Mouse (Mus musculus) cerebellum, postnatal 36 days (tissue): Measurements from ENCODE around the gene Rabggtb.
"Not testable (repeated sequence)": the region's sequence is repeated elsewhere in the genome, so short reads cannot be mapped to it uniquely, and the experiment has no call there.

Source experiments
- DNase-seq, 2 experiments: peaks; one replicate each; pipeline ENCODE4 v3.0.0; 2021 to 2022; ENCODE audit warnings: mixed read lengths in 2 of 2

Rabggtb gene

DNA sequence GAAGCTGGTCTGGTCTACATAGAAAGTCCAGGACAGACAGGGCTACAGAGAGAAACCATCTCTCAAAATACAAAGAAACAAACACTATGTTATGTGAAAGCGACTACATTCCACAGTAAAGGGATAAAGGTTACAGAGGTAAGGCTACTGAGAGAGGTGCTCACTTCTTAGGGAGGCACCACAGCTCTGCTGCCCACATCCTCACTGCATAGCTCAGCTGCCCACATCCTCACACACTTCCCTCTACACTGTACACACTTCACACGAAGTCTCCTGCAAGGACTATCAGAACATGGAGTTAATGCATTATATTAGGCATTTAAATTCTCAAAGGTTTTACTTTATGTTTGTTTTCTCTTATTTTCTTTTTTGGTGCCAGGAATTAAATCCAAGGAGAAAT lies 49.0 kb downstream of the Rabggtb start:
- DNase-seq = no peak

DNA sequence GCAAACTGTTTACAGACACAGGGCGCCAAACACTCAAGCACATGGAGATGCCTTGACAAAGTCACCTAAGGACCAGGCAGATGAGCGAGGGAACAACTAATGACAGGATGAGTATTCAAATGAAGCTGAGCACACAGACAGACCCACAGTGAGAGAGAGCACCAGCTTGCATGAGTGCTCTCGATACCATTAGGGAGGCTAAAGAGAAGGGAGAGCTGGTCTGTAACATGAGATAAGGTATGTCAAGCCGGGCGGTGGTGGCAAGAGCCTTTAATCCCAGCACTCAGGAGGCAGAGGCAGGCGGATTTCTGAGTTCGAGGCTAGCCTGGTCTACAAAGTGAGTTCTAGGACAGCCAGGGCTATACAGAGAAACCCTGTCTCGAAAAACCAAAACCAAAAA lies 52.4 kb downstream of the Rabggtb start:
- DNase-seq = not testable (repeated sequence)

DNA sequence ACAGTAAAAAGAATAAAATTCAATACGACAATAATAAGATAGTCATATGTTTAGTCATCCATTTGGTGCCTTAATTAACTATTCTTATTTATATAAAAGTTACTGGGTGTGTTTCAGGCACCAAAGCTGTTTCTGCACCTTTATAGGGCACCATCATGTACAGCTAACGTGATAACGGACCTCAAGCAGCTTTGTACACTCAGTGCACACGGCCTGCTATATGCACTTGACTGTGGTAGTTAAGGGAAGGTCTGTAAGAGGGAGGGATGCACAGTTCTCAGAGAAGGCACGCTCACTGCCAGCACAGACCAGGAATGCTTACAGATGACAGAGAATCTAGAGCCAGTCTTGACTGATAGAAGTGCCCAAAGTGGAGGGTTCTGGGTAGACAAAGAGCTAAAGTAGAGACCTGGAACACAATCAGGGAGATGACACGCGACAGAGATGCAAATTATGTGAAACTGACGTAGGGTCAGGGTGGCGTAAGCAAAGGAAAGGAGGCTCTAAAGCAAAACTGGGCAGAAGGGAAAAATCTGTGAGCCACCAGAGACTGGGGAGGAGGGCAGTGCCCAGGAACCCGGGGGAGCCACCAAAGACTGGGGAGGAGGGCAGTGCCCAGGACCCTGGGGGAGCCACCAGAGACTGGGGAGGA lies 54.3 kb downstream of the Rabggtb start:
- no peak for DNase-seq
